Mouse (Mus musculus) G1E (cell line): ENCODE data around the gene Lgals4. TPM values are rescaled to one million over a fixed set of nuclear protein-coding genes. Genes with fewer than 3 reads are reported as not detected.

Experiments
- ATAC-seq: 2 replicates; pipeline ENCODE4 v1.8.0; 2016; ENCODE audit warnings: mild to moderate bottlenecking; ENCODE audit not compliant: insufficient number of reproducible peaks, poor library complexity, low FRiP score, severe bottlenecking; ENCODE audit errors: extremely low read depth
- DNase-seq: peaks from one replicate; pipeline ENCODE4 v3.0.0; 2012; ENCODE audit warnings: low spot score
- H3K27me3 ChIP-seq: 2 replicates; pipeline ENCODE4 v1.6.1; 2012; ENCODE audit warnings: mild to moderate bottlenecking, low read length, inconsistent platforms; ENCODE audit not compliant: insufficient read depth
- H3K36me3 ChIP-seq: replicated peaks from 2 replicates; pipeline ENCODE3; 2012; ENCODE audit warnings: mild to moderate bottlenecking, inconsistent platforms
- H3K4me1 ChIP-seq: 2 replicates; pipeline ENCODE4 v1.6.1; 2012; ENCODE audit warnings: low read depth, low read length, inconsistent platforms, mixed read lengths; ENCODE audit not compliant: insufficient read depth
- H3K4me3 ChIP-seq: 2 replicates; pipeline ENCODE4 v1.5.1; 2012; ENCODE audit warnings: low read depth, mild to moderate bottlenecking, inconsistent platforms, low read length, moderate library complexity, mixed read lengths
- H3K9me3 ChIP-seq: replicated peaks from 2 replicates; pipeline ENCODE4 v1.6.1; 2012; ENCODE audit warnings: inconsistent platforms
- CTCF ChIP-seq: IDR thresholded peaks from 2 replicates; pipeline ENCODE4 v1.5.1; 2012; ENCODE audit warnings: low read depth, low read length, inconsistent platforms, mixed read lengths
- GATA1 ChIP-seq: IDR thresholded peaks from 2 replicates; pipeline ENCODE4 v1.6.1; 2012; ENCODE audit warnings: borderline replicate concordance, low read length, inconsistent platforms, mixed read lengths
- GATA2 ChIP-seq: IDR thresholded peaks from 2 replicates; pipeline ENCODE4 v1.6.1; 2012; ENCODE audit warnings: low read depth, low read length, inconsistent platforms, borderline replicate concordance
- POLR2AphosphoS5 ChIP-seq: IDR thresholded peaks from 2 replicates; pipeline ENCODE4 v1.6.1; 2012; ENCODE audit warnings: low read depth, low read length, inconsistent platforms; ENCODE audit not compliant: insufficient replicate concordance
- TAL1 ChIP-seq: conservative IDR thresholded peaks from 2 replicates; pipeline ENCODE4 v1.6.1; 2012; ENCODE audit warnings: low read depth, low read length, inconsistent platforms, mixed read lengths
- polyA plus RNA-seq: library from polyadenylated mRNA; stranded (reverse); fragments of >175 nt; gene quantifications from 2 replicates; pipeline ENCODE4 v1.2.3, GENCODE M21; 2012
- total RNA-seq, 2 experiments: library from RNA; stranded (forward) in 1 of 2; stranded (reverse) in 1 of 2; fragments of 200-1000 nt in 1 of 2; fragments of >200 nt in 1 of 2; fragmentation: Nextera tagmentation in 1 of 2; gene quantifications; 2 replicates each; pipeline ENCODE4 v1.2.3; 2014 to 2017

Gene Lgals4
- total and polyA plus RNA-seq, 3 experiments: 0.68 to 3.4 (median 3.0) TPM

GRCm38 (mm10) chr7:28796562-28796975, 37.1 kb upstream of the Lgals4 start:
- DNase-seq (peak; percentile 50), ATAC-seq (no peak)
- Histone ChIP-seq H3K4me3 (peak overlapping the region; percentile 37; the same call in 1 of the 2 replicates), H3K4me1 (peaks cover 38% of the 10 kb centered on the region), H3K9me3 (no peaks in the 10 kb centered on the region), H3K36me3 (no peaks in the 10 kb centered on the region), H3K27me3 (peaks cover 18% of the 10 kb centered on the region; the same call in 1 of the 2 replicates)
- peak; percentile 98 for TF ChIP-seq CTCF
- no peak for TF ChIP-seq GATA2

GRCm38 (mm10) chr7:28799994-28800393, 33.7 kb upstream of the Lgals4 start:
- no peak for DNase-seq
- Histone ChIP-seq H3K27me3 (peaks cover 7% of the 10 kb centered on the region; the same call in 1 of the 2 replicates), H3K36me3 (no peaks in the 10 kb centered on the region), H3K4me3 (no peak overlapping the region), H3K4me1 (peaks cover 40% of the 10 kb centered on the region), H3K9me3 (no peaks in the 10 kb centered on the region)
- no peak for ATAC-seq
- no peak for TF ChIP-seq TAL1
- no peak for TF ChIP-seq POLR2AphosphoS5
- TF ChIP-seq CTCF: no peak
- TF ChIP-seq GATA2: no peak

GRCm38 (mm10) chr7:28801451-28801850, 32.2 kb upstream of the Lgals4 start:
- DNase-seq (no peak), ATAC-seq (no peak)
- TF ChIP-seq GATA1 (no peak), GATA2 (no peak), TAL1 (no peak), CTCF (no peak), POLR2AphosphoS5 (no peak)
- H3K4me3 ChIP-seq: no peak overlapping the region
- H3K36me3 ChIP-seq: no peaks in the 10 kb centered on the region
- H3K27me3 ChIP-seq: no peaks in the 10 kb centered on the region
- peaks cover 29% of the 10 kb centered on the region for H3K4me1 ChIP-seq
- H3K9me3 ChIP-seq: no peaks in the 10 kb centered on the region

- ATAC-seq (no peak), DNase-seq (no peak)
- no peak for TF ChIP-seq GATA1
- TF ChIP-seq POLR2AphosphoS5: no peak
- no peak for TF ChIP-seq CTCF
- no peak for TF ChIP-seq GATA2
- TF ChIP-seq TAL1: no peak
These were observed 31.6 kb upstream of the Lgals4 start for GRCm38 (mm10) chr7:28801901-28802670.

GRCm38 (mm10) chr7:28802846-28803588, 30.6 kb upstream of the Lgals4 start:
- peaks cover 29% of the 10 kb centered on the region for H3K4me1 ChIP-seq
- no peaks in the 10 kb centered on the region for H3K36me3 ChIP-seq
- ATAC-seq: no peak
- no peaks in the 10 kb centered on the region for H3K9me3 ChIP-seq
- no peaks in the 10 kb centered on the region for H3K27me3 ChIP-seq
- no peak overlapping the region for H3K4me3 ChIP-seq
- DNase-seq: no peak
- TF ChIP-seq CTCF (no peak), GATA1 (no peak), GATA2 (no peak), POLR2AphosphoS5 (no peak), TAL1 (no peak)

More at GRCm38 (mm10) chr7:28801901-28802670, 31.6 kb upstream of the Lgals4 start:
- no peaks in the 10 kb centered on the region for H3K36me3 ChIP-seq
- H3K9me3 ChIP-seq: no peaks in the 10 kb centered on the region
- no peaks in the 10 kb centered on the region for H3K27me3 ChIP-seq
- H3K4me1 ChIP-seq: peaks cover 27% of the 10 kb centered on the region
- H3K4me3 ChIP-seq: no peak overlapping the region

- ATAC-seq (no peak), DNase-seq (no peak)
- Histone ChIP-seq H3K36me3 (no peaks in the 10 kb centered on the region), H3K9me3 (no peaks in the 10 kb centered on the region), H3K4me1 (peaks cover 34% of the 10 kb centered on the region), H3K27me3 (no peaks in the 10 kb centered on the region), H3K4me3 (no peak overlapping the region)
- TF ChIP-seq CTCF: no peak
- no peak for TF ChIP-seq TAL1
- no peak for TF ChIP-seq GATA2
- TF ChIP-seq POLR2AphosphoS5: no peak
- TF ChIP-seq GATA1: no peak
These were observed 29.9 kb upstream of the Lgals4 start for GRCm38 (mm10) chr7:28803756-28804155.
